Mouse (Mus musculus): ENCODE measurements around the gene Rbms2.
"Not testable (repeated sequence)": the region's sequence is repeated elsewhere in the genome, so short reads cannot be mapped to it uniquely, and the experiment has no call there.

Rbms2 gene

GRCm38 (mm10) chr10:128179989-128180388 is at the start of gene Rbms2:
Gene Rbms2 (minus strand): TSS chr10:128180297.
- no peak for DNase-seq (ENCODE audit: low spot score in 2 of 2)

- DNase-seq (ENCODE audit: low spot score in 2 of 2), result no peak
Measured at GRCm38 (mm10) chr10:128228009-128228408, 47.9 kb upstream of the Rbms2 start.

GRCm38 (mm10) chr10:128227592-128227991 is 47.5 kb upstream of the Rbms2 start:
- DNase-seq (ENCODE audit: low spot score in 2 of 2), result no peak

GRCm38 (mm10) chr10:128225538-128225937 is 45.4 kb upstream of the Rbms2 start, which contains the start of gene Mip:
Gene Mip (plus strand): TSS chr10:128225838.
- DNase-seq (ENCODE audit: low spot score in 2 of 2), result no peak

- DNase-seq (ENCODE audit: low spot score in 2 of 2), result no peak
Measured at GRCm38 (mm10) chr10:128225064-128225463, 45.0 kb upstream of the Rbms2 start.

GRCm38 (mm10) chr10:128221533-128222286 is 41.6 kb upstream of the Rbms2 start:
- DNase-seq (ENCODE audit: low spot score in 2 of 2), result no peak

- DNase-seq (ENCODE audit: low spot score in 2 of 2), result no peak
Measured at GRCm38 (mm10) chr10:128218387-128219117, 38.5 kb upstream of the Rbms2 start.

- DNase-seq (ENCODE audit: low spot score in 2 of 2), result no peak
Measured at GRCm38 (mm10) chr10:128214981-128215380, 34.9 kb upstream of the Rbms2 start.

- not testable (repeated sequence) for DNase-seq (ENCODE audit: low spot score in 2 of 2)
Measured at GRCm38 (mm10) chr10:128214112-128214511, 34.0 kb upstream of the Rbms2 start.

- DNase-seq (ENCODE audit: low spot score in 2 of 2), result peak; percentile 43 to 54
Measured at GRCm38 (mm10) chr10:128212871-128213323, 32.8 kb upstream of the Rbms2 start.

GRCm38 (mm10) chr10:128212148-128212547 is 32.1 kb upstream of the Rbms2 start:
- no peak for DNase-seq (ENCODE audit: low spot score in 2 of 2)

GRCm38 (mm10) chr10:128211390-128212108 is 31.5 kb upstream of the Rbms2 start, which contains the start of gene Spryd4:
Gene Spryd4 (minus strand): TSS chr10:128211807.
- peak; percentile 81 to 90 for DNase-seq (ENCODE audit: low spot score in 2 of 2)

GRCm38 (mm10) chr10:128210954-128211353 is 30.9 kb upstream of the Rbms2 start:
- peak in 1 of 2 experiments; percentile 7 for DNase-seq (ENCODE audit: low spot score in 2 of 2)

- DNase-seq (ENCODE audit: low spot score in 2 of 2), result no peak
Measured at GRCm38 (mm10) chr10:128210131-128210530, 30.0 kb upstream of the Rbms2 start.

GRCm38 (mm10) chr10:128209311-128210009 is 29.4 kb upstream of the Rbms2 start:
- DNase-seq (ENCODE audit: low spot score in 2 of 2), result no peak

GRCm38 (mm10) chr10:128208326-128208725 is 28.2 kb upstream of the Rbms2 start:
- no peak for DNase-seq (ENCODE audit: low spot score in 2 of 2)

- no peak for DNase-seq (ENCODE audit: low spot score in 2 of 2)
Measured at GRCm38 (mm10) chr10:128204941-128205340, 24.8 kb upstream of the Rbms2 start.

- DNase-seq (ENCODE audit: low spot score in 2 of 2), result no peak
Measured at GRCm38 (mm10) chr10:128201856-128202255, 21.8 kb upstream of the Rbms2 start.

- peak in 1 of 2 experiments; percentile 10 for DNase-seq (ENCODE audit: low spot score in 2 of 2)
Measured at GRCm38 (mm10) chr10:128194551-128195461, 14.7 kb upstream of the Rbms2 start.

GRCm38 (mm10) chr10:128194024-128194550 is 14.0 kb upstream of the Rbms2 start, which contains the start of gene Gls2:
Gene Gls2 (plus strand): TSS chr10:128194457.
- peak; percentile 95 to 98 for DNase-seq (ENCODE audit: low spot score in 2 of 2)
